Mouse (Mus musculus): ENCODE results near the gene Cyp2u1.
"Not testable (repeated sequence)": the region's sequence is repeated elsewhere in the genome, so short reads cannot be mapped to it uniquely, and the experiment has no call there.

Cyp2u1 gene

GRCm38 (mm10) chr3:131302452-131303319, at the start of gene Cyp2u1:
Cyp2u1 (minus strand) TSS chr3:131303227.
- DNase-seq (ENCODE audit: low read depth), result peak; percentile 75

- no peak for DNase-seq (ENCODE audit: low read depth)
Measured at GRCm38 (mm10) chr3:131350539-131350938, 47.5 kb upstream of the Cyp2u1 start.

- no peak for DNase-seq (ENCODE audit: low read depth)
Measured at GRCm38 (mm10) chr3:131349013-131349412, 46.0 kb upstream of the Cyp2u1 start.

- no peak for DNase-seq (ENCODE audit: low read depth)
Measured at GRCm38 (mm10) chr3:131348579-131348950, 45.5 kb upstream of the Cyp2u1 start.

GRCm38 (mm10) chr3:131347831-131348578, 45.0 kb upstream of the Cyp2u1 start:
- no peak for DNase-seq (ENCODE audit: low read depth)

GRCm38 (mm10) chr3:131345903-131346302, 42.9 kb upstream of the Cyp2u1 start:
- no peak for DNase-seq (ENCODE audit: low read depth)

- DNase-seq (ENCODE audit: low read depth), result no peak
Measured at GRCm38 (mm10) chr3:131343311-131343710, 40.3 kb upstream of the Cyp2u1 start.

- no peak for DNase-seq (ENCODE audit: low read depth)
Measured at GRCm38 (mm10) chr3:131340885-131341284, 37.9 kb upstream of the Cyp2u1 start.

- no peak for DNase-seq (ENCODE audit: low read depth)
Measured at GRCm38 (mm10) chr3:131339280-131339679, 36.3 kb upstream of the Cyp2u1 start.

- DNase-seq (ENCODE audit: low read depth), result not testable (repeated sequence)
Measured at GRCm38 (mm10) chr3:131337749-131338148, 34.7 kb upstream of the Cyp2u1 start.

- DNase-seq (ENCODE audit: low read depth), result no peak
Measured at GRCm38 (mm10) chr3:131336629-131337028, 33.6 kb upstream of the Cyp2u1 start.

GRCm38 (mm10) chr3:131335117-131335547, 32.1 kb upstream of the Cyp2u1 start:
- no peak for DNase-seq (ENCODE audit: low read depth)

- no peak for DNase-seq (ENCODE audit: low read depth)
Measured at GRCm38 (mm10) chr3:131327189-131327588, 24.2 kb upstream of the Cyp2u1 start.

GRCm38 (mm10) chr3:131326637-131327036, 23.6 kb upstream of the Cyp2u1 start:
- no peak for DNase-seq (ENCODE audit: low read depth)

- no peak for DNase-seq (ENCODE audit: low read depth)
Measured at GRCm38 (mm10) chr3:131322081-131322815, 19.2 kb upstream of the Cyp2u1 start.

GRCm38 (mm10) chr3:131320184-131320583, 17.2 kb upstream of the Cyp2u1 start:
- DNase-seq (ENCODE audit: low read depth), result peak; percentile 36

GRCm38 (mm10) chr3:131318211-131318610, 15.2 kb upstream of the Cyp2u1 start:
- DNase-seq (ENCODE audit: low read depth), result no peak

GRCm38 (mm10) chr3:131317126-131317525, 14.1 kb upstream of the Cyp2u1 start:
- DNase-seq (ENCODE audit: low read depth), result no peak

GRCm38 (mm10) chr3:131315957-131316510, 13.0 kb upstream of the Cyp2u1 start:
- DNase-seq (ENCODE audit: low read depth), result no peak

GRCm38 (mm10) chr3:131312340-131312739, 9.3 kb upstream of the Cyp2u1 start:
- DNase-seq (ENCODE audit: low read depth), result no peak

- DNase-seq (ENCODE audit: low read depth), result no peak
Measured at GRCm38 (mm10) chr3:131310572-131310971, 7.5 kb upstream of the Cyp2u1 start.

- DNase-seq (ENCODE audit: low read depth), result no peak
Measured at GRCm38 (mm10) chr3:131307811-131308210, 4.8 kb upstream of the Cyp2u1 start.

Measured in fibroblast of lung, adult 2 months (primary cell).